12 mouse cellular contexts compared by ENCODE assay signal in the genomic region with DNA sequence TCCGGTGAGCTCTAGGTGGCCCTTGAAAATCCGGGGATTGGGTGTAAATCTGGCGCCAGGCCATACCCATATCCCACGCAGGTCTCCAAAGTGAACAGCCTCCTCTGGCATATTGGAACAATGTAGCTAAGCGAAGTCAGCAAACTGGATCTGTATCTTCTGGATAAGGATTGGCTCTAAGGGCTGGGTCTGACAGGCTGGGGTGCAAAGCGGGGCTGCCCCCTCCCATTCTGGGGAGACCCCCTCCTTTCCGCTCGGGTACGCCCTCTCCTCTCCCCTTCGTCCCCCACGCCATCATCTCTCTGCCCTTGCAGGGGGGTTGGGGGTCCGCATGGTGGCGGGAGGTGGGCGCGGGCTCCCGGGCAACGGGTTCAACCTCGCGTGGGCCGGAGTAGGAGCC. TPM values are rescaled to one million over a fixed set of nuclear protein-coding genes. Genes with fewer than 3 reads are reported as not detected.
DNase-seq lines count a peak whose midpoint lies in the region; ATAC-seq lines count a peak whose summit lies in the region.
"Had no signal": no experiment of that assay in that cellular context is flagged by ENCODE, and none has a peak within 500 bp of the region (broad histone marks: within the 10 kb centered on the region; RNA-seq: fewer than 3 reads in every experiment).

No protein-coding gene starts in this region.

- no peak overlapping the region for H3K4me2 ChIP-seq in midbrain, embryonic 11.5 days
- H3K4me2 ChIP-seq in midbrain, embryonic 16.5 days (ENCODE audit: low read length), result no peak overlapping the region
- H3K4me2 ChIP-seq: limb, embryonic 12.5 days had no signal

- WGBS in midbrain, embryonic 11.5 days, result 94% methylated on average over 17 of the region's 20 CpGs
- 93% methylated on average over 20 of the region's 20 CpGs for WGBS in midbrain, embryonic 16.5 days

- no peaks in the 10 kb centered on the region for H3K27me3 ChIP-seq in midbrain, embryonic 11.5 days (ENCODE audit: control insufficient read depth, insufficient read depth, low read length)
- no peaks in the 10 kb centered on the region for H3K27me3 ChIP-seq in midbrain, embryonic 16.5 days (ENCODE audit: control insufficient read depth, insufficient read depth, low read depth, low read length)
- H3K27me3 ChIP-seq: limb, embryonic 12.5 days had no signal

- no peak overlapping the region for H3K27ac ChIP-seq in midbrain, embryonic 11.5 days (ENCODE audit: low read depth, low read length)
- H3K27ac ChIP-seq in midbrain, embryonic 16.5 days (ENCODE audit: low read length), result no peak overlapping the region
- H3K27ac ChIP-seq: limb, embryonic 12.5 days had no signal

- DNase-seq in cerebellum, postnatal 10 days, result peak; percentile 5 to 8
- DNase-seq in cerebellum, postnatal 4 days (ENCODE audit: low spot score in 2 of 2), result no peak
- DNase-seq in midbrain, embryonic 11.5 days (ENCODE audit: low spot score, missing footprints), result no peak
- DNase-seq in gastrocnemius, postnatal 10 days, result no peak
- DNase-seq in urinary bladder, postnatal 36 days (ENCODE audit: low spot score in 2 of 2), result no peak
- DNase-seq: B cell, adult 2 months had no signal

- H3K9me3 ChIP-seq in midbrain, embryonic 11.5 days (ENCODE audit: control insufficient read depth, low read length), result peaks cover 4% of the 10 kb centered on the region; the same call in 1 of the 2 replicates
- no peaks in the 10 kb centered on the region for H3K9me3 ChIP-seq in midbrain, embryonic 16.5 days (replicated peaks; ENCODE audit: control insufficient read depth, low read length, poor library complexity, severe bottlenecking)

- no peak overlapping the region for H3K9ac ChIP-seq in midbrain, embryonic 11.5 days (ENCODE audit: low read length)
- H3K9ac ChIP-seq in midbrain, embryonic 16.5 days (ENCODE audit: low read depth, low read length), result no peak overlapping the region
- H3K9ac ChIP-seq: limb, embryonic 12.5 days had no signal

- H3K4me1 ChIP-seq in midbrain, embryonic 11.5 days (ENCODE audit: control insufficient read depth, insufficient read depth, low read length), result no peaks in the 10 kb centered on the region
- no peaks in the 10 kb centered on the region for H3K4me1 ChIP-seq in midbrain, embryonic 16.5 days (ENCODE audit: control insufficient read depth, insufficient read depth, low read length)
- H3K4me1 ChIP-seq: limb, embryonic 12.5 days had no signal

- 0 out of 2 replicates have a peak, but pooled peaks have one; percentile 11 for ATAC-seq in midbrain, embryonic 11.5 days (ENCODE audit: low FRiP score)
- no peak for ATAC-seq in midbrain, embryonic 16.5 days
- peak; percentile 86 for ATAC-seq in erythroid progenitor cell, adult 5-6 weeks (replicated peaks; ENCODE audit: low FRiP score, poor library complexity, severe bottlenecking)
- ATAC-seq in neutrophil, adult 5-6 weeks (ENCODE audit: extremely low read depth, insufficient number of reproducible peaks, low FRiP score, poor library complexity, severe bottlenecking), result peak; percentile 90
- ATAC-seq: forebrain, embryonic 16.5 days; hindbrain, embryonic 16.5 days had no signal

- H3K36me3 ChIP-seq in midbrain, embryonic 11.5 days (ENCODE audit: control insufficient read depth, insufficient read depth, low read length), result no peaks in the 10 kb centered on the region
- no peaks in the 10 kb centered on the region for H3K36me3 ChIP-seq in midbrain, embryonic 16.5 days (ENCODE audit: control insufficient read depth, insufficient read depth, low read length)
- H3K36me3 ChIP-seq: limb, embryonic 12.5 days had no signal

- H3K4me3 ChIP-seq in midbrain, embryonic 11.5 days (ENCODE audit: low read depth, low read length), result no peak overlapping the region
- no peak overlapping the region for H3K4me3 ChIP-seq in midbrain, embryonic 16.5 days (ENCODE audit: low read depth, low read length)
- H3K4me3 ChIP-seq: limb, embryonic 12.5 days had no signal

RNA-seq across cellular contexts. Expression of gene Zfp945, which starts 9.4 kb away (rescaled TPM):
- 24.9 and 25.9 TPM in 2 replicates for polyA plus RNA-seq in midbrain, embryonic 11.5 days (2014; fragmentation: Nextera tagmentation; extraction: Ambion mirVana)
- polyA plus RNA-seq in midbrain, embryonic 16.5 days (2015; fragmentation: Nextera tagmentation; extraction: Ambion mirVana), result 18.4 and 21.4 TPM in 2 replicates
- 2.2 and 5.9 TPM in 2 replicates for total RNA-seq in erythroid progenitor cell, adult 5-6 weeks (2015; ENCODE audit: low replicate concordance)
- total RNA-seq in erythroid progenitor cell, adult 5-6 weeks (2017; ENCODE audit: low replicate concordance), result 1.4 and 1.5 TPM in 2 replicates
- 16.1 and 16.2 TPM in 2 replicates for total RNA-seq in neutrophil, adult 5-6 weeks (2017)
- total RNA-seq in gastrocnemius, postnatal 10 days (2021), result 1 to 10 TPM; 5.0 to 7.9 TPM

Comparison
In these comparisons a context has a peak if more than half of its experiments do, and no peak if none do; other contexts are left out.
1. DNase-seq: peak in cerebellum, postnatal 10 days (2 of 2); none in cerebellum, postnatal 4 days (0 of 2), midbrain, embryonic 11.5 days (single experiment), gastrocnemius, postnatal 10 days (single experiment) and urinary bladder, postnatal 36 days (0 of 2).